Mouse (Mus musculus) lung, embryonic 16.5 days (tissue): Measurements from ENCODE around the gene Tmcc3. TPM values are rescaled to one million over a fixed set of nuclear protein-coding genes. Genes with fewer than 3 reads are reported as not detected.
"Not testable (repeated sequence)": the region's sequence is repeated elsewhere in the genome, so short reads cannot be mapped to it uniquely, and the experiment has no call there.

Source experiments
- ATAC-seq: fragments of 200-750 bp; cut with Nextera tagmentation; 2 replicates; pipeline ENCODE4 v1.8.0; 2017; ENCODE audit warnings: low read depth, mild to moderate bottlenecking, moderate library complexity
- H3K27ac ChIP-seq: fragments of 300-500 bp; sonication (generic); 2 replicates; pipeline ENCODE4 v1.5.1; 2014; ENCODE audit warnings: mild to moderate bottlenecking, control low read depth, low read length
- H3K27me3 ChIP-seq: fragments of 300-500 bp; sonication (generic); 2 replicates; pipeline ENCODE4 v1.6.1; 2014; ENCODE audit warnings: low read depth, low read length, mixed read lengths; ENCODE audit not compliant: control insufficient read depth, insufficient read depth
- H3K36me3 ChIP-seq: fragments of 300-500 bp; sonication (generic); 2 replicates; pipeline ENCODE4 v1.6.1; 2014; ENCODE audit warnings: low read length; ENCODE audit not compliant: control insufficient read depth, insufficient read depth
- H3K4me1 ChIP-seq: fragments of 300-500 bp; sonication (generic); replicated peaks from 2 replicates; pipeline ENCODE4 v1.6.1; 2014; ENCODE audit warnings: low read length, mixed read lengths; ENCODE audit not compliant: control insufficient read depth, insufficient read depth
- H3K4me2 ChIP-seq: fragments of 300-500 bp; sonication (generic); 2 replicates; pipeline ENCODE4 v1.6.1; 2014; ENCODE audit warnings: low read depth, low read length, control low read depth
- H3K4me3 ChIP-seq: fragments of 300-500 bp; sonication (generic); 2 replicates; pipeline ENCODE4 v1.5.1; 2014; ENCODE audit warnings: mild to moderate bottlenecking, low read length, control low read depth
- H3K9ac ChIP-seq: fragments of 300-500 bp; sonication (generic); 2 replicates; pipeline ENCODE4 v1.6.1; 2014; ENCODE audit warnings: low read length, control low read depth
- H3K9me3 ChIP-seq: fragments of 300-500 bp; sonication (generic); 2 replicates; pipeline ENCODE4 v1.6.1; 2016; ENCODE audit warnings: low read length; ENCODE audit not compliant: control insufficient read depth
- WGBS: fragments of 180-500 bp; shearing (Covaris S2); extraction: QIAGEN DNeasy Blood & Tissue Kit; methylation state at CpG from one replicate; pipeline ENCODE4 v1.1.7; 2014; 5-methylcytosine and 5-hydroxymethylcytosine counted together
- polyA plus RNA-seq: library from polyadenylated mRNA; unstranded; fragments of >200 nt; fragmentation: Nextera tagmentation; extraction: Ambion mirVana; gene quantifications from 2 replicates; pipeline ENCODE4 v1.2.1, GENCODE M21; 2015

Gene Tmcc3
- polyA plus RNA-seq, 1 experiment from 2014 or later = 7.4 TPM

DNA sequence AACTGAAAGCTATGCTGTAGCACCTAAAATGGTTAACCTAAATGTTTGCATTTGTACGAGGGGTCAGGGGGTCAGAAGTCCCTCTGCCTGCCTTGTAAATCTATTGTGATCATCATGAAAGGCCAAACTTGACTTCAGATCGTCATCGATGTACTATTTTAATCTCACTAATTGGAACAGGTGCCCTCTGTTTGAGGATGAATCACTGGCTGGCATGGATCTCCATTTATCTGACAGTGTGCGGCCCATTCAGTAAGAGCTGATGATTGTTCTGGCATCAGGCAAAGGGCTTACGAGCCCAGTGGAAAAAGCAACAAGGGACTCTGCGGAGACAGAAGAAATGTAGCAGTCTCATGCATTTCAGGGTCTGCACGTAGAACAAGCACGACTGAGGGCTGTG is 215.1 kb downstream of the Tmcc3 start:
- Histone ChIP-seq H3K4me2 (no peak overlapping the region), H3K9ac (no peak overlapping the region), H3K9me3 (no peaks in the 10 kb centered on the region), H3K27ac (no peak overlapping the region), H3K4me1 (peaks cover 9% of the 10 kb centered on the region; the same call in 1 of the 2 replicates), H3K27me3 (no peaks in the 10 kb centered on the region), H3K4me3 (no peak overlapping the region), H3K36me3 (no peaks in the 10 kb centered on the region)
- WGBS = 83% methylated on average over 8 of the region's 8 CpGs
- no peak for ATAC-seq

DNA sequence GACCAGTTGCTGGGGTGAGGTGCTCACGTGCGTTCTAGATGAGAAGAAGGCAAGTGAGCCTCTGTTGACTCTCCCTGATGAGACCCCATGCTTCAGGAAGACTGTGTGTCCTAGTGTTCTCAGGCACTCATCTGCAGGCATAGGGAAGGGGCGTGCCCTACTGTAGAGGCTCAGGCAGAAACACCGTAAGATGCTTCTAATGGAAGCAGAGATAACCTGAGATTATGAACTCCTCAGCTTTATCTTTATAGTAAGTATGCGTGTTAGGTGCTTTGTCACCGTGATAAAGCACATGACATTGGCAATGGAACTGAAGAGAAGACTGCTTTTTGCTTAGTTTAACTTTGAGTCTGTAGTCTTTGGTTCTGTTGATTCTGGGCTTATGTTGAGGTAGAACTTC is 215.5 kb downstream of the Tmcc3 start:
- Histone ChIP-seq H3K9ac (no peak overlapping the region), H3K27me3 (no peaks in the 10 kb centered on the region), H3K4me3 (no peak overlapping the region), H3K9me3 (no peaks in the 10 kb centered on the region), H3K4me2 (no peak overlapping the region), H3K27ac (no peak overlapping the region), H3K36me3 (no peaks in the 10 kb centered on the region), H3K4me1 (peaks cover 7% of the 10 kb centered on the region; the same call in 1 of the 2 replicates)
- no peak for ATAC-seq
- WGBS = 75% methylated on average over 6 of the region's 6 CpGs

DNA sequence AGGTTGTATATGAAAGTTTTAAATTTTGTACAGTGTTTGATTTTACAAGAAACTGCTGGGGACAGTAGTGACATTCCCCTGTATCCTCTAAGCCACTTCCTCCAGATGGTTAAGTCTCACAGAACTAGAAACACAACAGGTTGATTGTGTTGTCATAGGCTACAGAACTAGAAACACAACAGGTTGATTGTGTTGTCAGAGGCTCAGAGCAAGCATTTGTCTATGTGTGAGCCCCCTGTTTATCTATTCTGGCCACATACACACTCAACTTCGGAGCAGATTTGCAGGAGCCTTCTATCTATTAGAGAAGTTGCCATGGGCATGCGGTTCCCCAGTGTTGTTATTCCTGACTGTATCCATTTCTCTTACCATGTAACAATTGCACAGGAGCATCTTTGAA is 218.3 kb downstream of the Tmcc3 start:
- no peak overlapping the region for H3K4me2 ChIP-seq
- 79% methylated on average over 2 of the region's 2 CpGs for WGBS
- H3K4me3 ChIP-seq = no peak overlapping the region
- no peak for ATAC-seq
- no peaks in the 10 kb centered on the region for H3K4me1 ChIP-seq
- no peaks in the 10 kb centered on the region for H3K36me3 ChIP-seq
- no peaks in the 10 kb centered on the region for H3K9me3 ChIP-seq
- H3K9ac ChIP-seq = no peak overlapping the region
- no peak overlapping the region for H3K27ac ChIP-seq
- no peaks in the 10 kb centered on the region for H3K27me3 ChIP-seq

DNA sequence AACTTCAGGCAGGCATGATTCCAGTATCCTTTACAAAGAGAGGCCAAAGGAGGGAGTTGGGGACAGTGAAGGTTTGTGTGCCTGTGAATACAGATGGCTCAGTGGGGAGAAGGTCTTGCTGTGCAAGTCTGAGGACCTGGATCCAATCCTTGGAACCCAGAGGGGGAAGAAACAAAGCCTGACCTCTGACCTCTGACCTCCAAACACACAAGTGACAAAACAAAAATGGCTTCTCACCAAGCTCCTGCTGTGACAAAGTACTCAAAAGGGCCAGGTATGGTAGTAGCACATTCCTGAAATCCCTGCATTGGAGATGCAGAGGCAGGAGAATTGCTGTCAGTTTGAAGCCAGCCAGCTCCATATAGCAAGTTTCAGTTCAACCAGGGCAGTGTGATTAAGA is 219.7 kb downstream of the Tmcc3 start:
- no peaks in the 10 kb centered on the region for H3K36me3 ChIP-seq
- no peak overlapping the region for H3K9ac ChIP-seq
- H3K27ac ChIP-seq = no peak overlapping the region
- H3K27me3 ChIP-seq = no peaks in the 10 kb centered on the region
- no peak for ATAC-seq
- H3K9me3 ChIP-seq = no peaks in the 10 kb centered on the region
- no peak overlapping the region for H3K4me3 ChIP-seq
- H3K4me2 ChIP-seq = no peak overlapping the region
- H3K4me1 ChIP-seq = no peaks in the 10 kb centered on the region

DNA sequence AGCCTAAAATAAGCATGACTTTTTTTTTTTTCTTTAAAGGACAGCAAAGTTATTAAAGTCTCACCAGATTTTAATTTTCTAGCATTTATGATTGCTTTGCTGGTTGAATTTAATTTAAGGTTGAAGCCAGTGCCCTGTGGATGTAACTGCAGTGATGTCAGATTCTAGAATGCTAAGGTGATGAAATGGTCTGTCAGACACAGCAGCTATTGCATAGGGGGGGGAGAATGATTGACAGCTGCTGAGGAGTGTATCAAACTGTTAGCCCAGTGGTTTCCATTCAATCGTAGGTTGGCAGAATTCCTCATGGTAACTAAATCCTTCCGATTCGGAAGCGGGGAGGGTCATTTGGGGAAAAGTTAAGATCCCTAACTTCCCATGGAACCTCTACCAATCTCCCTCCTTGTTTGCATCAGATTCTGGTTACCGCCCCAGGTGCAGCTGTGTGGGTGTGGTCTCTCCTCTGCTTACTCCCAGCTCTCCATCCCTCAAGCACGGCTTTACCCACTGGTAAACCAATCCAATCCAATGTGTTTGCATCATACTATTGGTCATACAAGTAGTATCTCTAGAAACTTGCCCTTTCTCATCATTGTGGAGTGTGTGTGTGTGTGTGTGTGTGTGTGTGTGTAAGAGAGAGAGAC is 221.5 kb downstream of the Tmcc3 start:
- H3K27ac ChIP-seq = no peak overlapping the region
- H3K4me3 ChIP-seq = no peak overlapping the region
- no peaks in the 10 kb centered on the region for H3K9me3 ChIP-seq
- no peak overlapping the region for H3K9ac ChIP-seq
- no peaks in the 10 kb centered on the region for H3K4me1 ChIP-seq
- no peak overlapping the region for H3K4me2 ChIP-seq
- no peak for ATAC-seq
- WGBS = 66% methylated on average over 6 of the region's 6 CpGs
- no peaks in the 10 kb centered on the region for H3K36me3 ChIP-seq
- no peaks in the 10 kb centered on the region for H3K27me3 ChIP-seq

DNA sequence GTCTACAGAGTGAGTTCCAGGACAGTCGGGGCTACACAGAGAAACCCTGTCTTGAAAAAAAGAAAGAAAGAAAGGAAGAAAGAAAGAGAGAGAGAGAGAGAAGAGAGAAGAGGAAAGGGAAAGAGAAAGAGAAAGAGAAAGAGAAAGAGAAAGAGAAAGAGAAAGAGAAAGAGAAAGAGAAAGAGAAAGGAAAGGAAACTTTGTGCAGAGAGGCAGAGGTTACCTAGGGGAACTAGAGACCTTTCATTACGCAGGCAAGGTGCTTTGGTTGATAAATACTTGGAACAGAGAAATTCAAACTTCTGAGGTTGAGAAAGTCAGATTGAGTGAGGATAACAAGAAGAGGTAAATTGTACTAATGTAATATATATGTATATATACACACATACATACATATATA is 226.9 kb downstream of the Tmcc3 start:
- not testable (repeated sequence) for H3K9ac ChIP-seq, H3K27ac ChIP-seq, H3K27me3 ChIP-seq, H3K9me3 ChIP-seq, ATAC-seq, H3K4me3 ChIP-seq, H3K4me1 ChIP-seq, H3K4me2 ChIP-seq, H3K36me3 ChIP-seq
- 78% methylated on average over 2 of the region's 2 CpGs for WGBS

DNA sequence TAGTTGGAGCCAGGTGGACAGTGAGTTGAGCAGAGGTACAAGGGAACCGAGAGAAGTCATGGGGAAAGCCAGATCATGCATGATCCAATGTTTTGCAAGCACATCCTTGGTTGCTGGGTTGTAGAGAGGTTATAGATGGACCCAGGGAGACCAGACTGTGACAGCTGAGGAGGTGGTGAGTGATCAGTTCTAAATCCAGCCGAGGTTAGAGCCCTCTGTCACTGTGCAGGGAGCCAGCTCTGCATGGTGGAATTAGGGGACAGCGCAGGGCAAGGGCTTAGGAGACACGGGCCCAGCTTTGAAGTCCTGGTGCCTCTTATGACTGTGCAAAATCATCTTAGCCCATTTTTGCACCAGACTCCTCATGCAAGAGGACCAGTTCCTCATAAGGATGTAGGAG is 228.5 kb downstream of the Tmcc3 start:
- no peak overlapping the region for H3K9ac ChIP-seq
- peaks cover 6% of the 10 kb centered on the region for H3K4me1 ChIP-seq
- 71% methylated on average over 4 of the region's 4 CpGs for WGBS
- H3K4me2 ChIP-seq = no peak overlapping the region
- peaks cover 7% of the 10 kb centered on the region for H3K9me3 ChIP-seq
- 0 out of 2 replicates have a peak, but pooled peaks cover 2% of the 10 kb centered on the region for H3K36me3 ChIP-seq
- H3K27ac ChIP-seq = no peak overlapping the region
- no peak overlapping the region for H3K4me3 ChIP-seq
- no peak for ATAC-seq
- H3K27me3 ChIP-seq = no peaks in the 10 kb centered on the region

DNA sequence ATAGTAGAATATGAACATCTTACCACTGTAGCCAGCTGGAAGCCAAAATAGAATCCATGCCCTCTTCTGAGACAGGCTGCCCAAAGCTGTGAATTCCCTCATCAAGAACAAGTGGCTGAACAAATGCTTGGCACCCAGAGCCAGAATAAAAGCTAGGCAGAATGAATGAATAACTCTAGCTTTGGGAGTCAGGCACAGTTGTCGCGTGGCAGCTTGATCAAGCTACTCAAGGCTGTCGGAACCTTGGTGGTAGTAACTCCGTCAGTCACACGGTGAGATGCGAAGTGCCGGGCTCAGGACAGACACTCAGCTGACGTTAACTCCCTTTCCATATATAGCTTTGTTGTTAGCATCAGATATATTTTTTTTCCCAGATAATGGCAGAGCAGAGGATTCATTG is 232.2 kb downstream of the Tmcc3 start:
- Histone ChIP-seq H3K4me3 (no peak overlapping the region), H3K9me3 (peaks cover 7% of the 10 kb centered on the region), H3K9ac (no peak overlapping the region), H3K4me2 (no peak overlapping the region), H3K27ac (no peak overlapping the region), H3K4me1 (peaks cover 13% of the 10 kb centered on the region), H3K36me3 (0 out of 2 replicates have a peak, but pooled peaks cover 2% of the 10 kb centered on the region), H3K27me3 (no peaks in the 10 kb centered on the region)
- no peak for ATAC-seq
- WGBS = 50% methylated on average over 8 of the region's 8 CpGs

DNA sequence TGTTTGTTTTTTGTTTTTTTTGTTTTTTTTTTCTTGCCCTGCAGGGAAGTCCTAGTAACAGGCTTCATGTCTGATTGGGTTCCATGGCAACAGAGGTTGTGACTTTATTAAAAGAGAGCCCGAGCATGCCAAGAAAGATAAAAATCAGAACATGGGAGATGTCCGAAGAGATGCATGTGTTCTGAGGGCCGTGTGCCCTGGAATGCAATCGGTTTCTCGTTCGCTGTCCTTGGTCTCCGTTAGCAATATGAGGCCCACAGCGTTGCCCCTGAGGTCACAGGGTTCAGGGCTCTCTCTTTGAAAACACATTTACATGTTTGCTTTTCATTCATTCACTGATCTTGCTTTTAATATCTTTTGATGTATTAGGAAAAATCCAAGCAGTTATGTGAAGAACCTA is 233.1 kb downstream of the Tmcc3 start:
- ATAC-seq = no peak
- no peak overlapping the region for H3K9ac ChIP-seq
- peaks cover 7% of the 10 kb centered on the region for H3K9me3 ChIP-seq
- no peaks in the 10 kb centered on the region for H3K27me3 ChIP-seq
- H3K4me1 ChIP-seq = peaks cover 19% of the 10 kb centered on the region
- peak overlapping the region; percentile 71 for H3K4me2 ChIP-seq
- WGBS = 26% methylated on average over 8 of the region's 8 CpGs
- 0 out of 2 replicates have a peak, but pooled peaks cover 2% of the 10 kb centered on the region for H3K36me3 ChIP-seq
- no peak overlapping the region for H3K27ac ChIP-seq
- peak overlapping the region; percentile 50; the same call in 1 of the 2 replicates for H3K4me3 ChIP-seq
